Mouse (Mus musculus) embryonic fibroblast, embryonic 13.5 days (primary cell): ENCODE results near the gene Oxsr1.

Experiments used
- CTCF ChIP-seq: IDR thresholded peaks from 2 replicates; pipeline ENCODE4 v1.5.1; 2011; ENCODE audit warnings: mild to moderate bottlenecking, control low read depth, low read length, moderate library complexity, borderline replicate concordance; ENCODE audit not compliant: insufficient read depth
- POLR2A ChIP-seq: IDR thresholded peaks from 2 replicates; pipeline ENCODE4 v1.6.1; 2011; ENCODE audit warnings: low read depth, mild to moderate bottlenecking, control low read depth, low read length, moderate library complexity

GRCm38 (mm10) chr9:119342728-119343127 lies 20.5 kb upstream of the Oxsr1 start:
- TF ChIP-seq CTCF (no peak), POLR2A (no peak)
